Mouse (Mus musculus): ENCODE data around the gene Cryba4. TPM values are rescaled to one million over a fixed set of nuclear protein-coding genes. Genes with fewer than 3 reads are reported as not detected.

Cryba4 gene
- polyA plus RNA-seq, 1 experiment = 0.39 TPM

GRCm38 (mm10) chr5:112259862-112260650 lies 7.7 kb upstream of the Cryba4 start:
- TF ChIP-seq GATA1 (IDR thresholded peaks at IDR 0.05; ENCODE audit: low read length) = no peak

- TF ChIP-seq GATA1 (IDR thresholded peaks at IDR 0.05; ENCODE audit: low read length) = no peak
These were observed 5.6 kb upstream of the Cryba4 start for GRCm38 (mm10) chr5:112257896-112258295.

DNA sequence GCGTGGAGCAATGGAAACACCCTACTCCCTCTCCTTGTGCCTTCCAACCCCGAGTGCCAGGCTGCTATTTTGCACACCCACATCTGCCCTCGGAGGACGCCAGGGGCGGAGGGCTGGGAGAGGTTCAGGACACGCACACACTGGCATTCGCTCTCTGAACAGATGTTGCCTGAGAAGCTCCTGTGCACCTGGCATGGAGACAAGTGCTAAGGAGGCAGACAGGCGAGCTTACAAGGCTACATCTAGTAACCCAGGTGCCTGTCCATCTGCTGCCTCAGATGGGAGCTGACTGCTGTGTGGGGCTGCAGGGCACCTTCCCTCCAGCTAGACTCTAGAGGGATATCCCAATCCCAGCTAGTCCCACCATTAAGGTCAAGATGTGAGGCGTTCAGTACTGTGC lies 4.1 kb upstream of the Cryba4 start:
- TF ChIP-seq GATA1 (IDR thresholded peaks at IDR 0.05; ENCODE audit: low read length) = no peak

DNA sequence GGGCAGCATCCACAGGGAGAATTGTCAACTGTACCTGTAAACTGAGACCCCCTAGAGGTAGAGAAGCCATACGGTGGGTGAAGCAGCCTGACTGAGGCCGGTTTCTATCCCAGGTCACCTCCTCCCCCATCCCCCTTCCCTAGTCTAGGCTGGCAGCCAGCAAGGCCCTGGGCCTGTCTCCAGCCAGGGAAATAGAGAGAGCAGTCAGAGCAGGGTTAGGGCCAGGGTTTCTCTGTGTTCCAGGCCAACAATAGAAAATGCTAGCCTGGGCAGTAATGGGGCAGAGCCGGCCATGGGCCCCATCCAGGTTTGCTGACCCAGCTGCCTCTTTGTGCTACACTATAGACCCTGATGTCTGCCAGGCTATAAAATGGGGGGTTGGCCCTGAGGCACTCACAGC lies 3.1 kb upstream of the Cryba4 start, which contains the start of gene Crybb1:
TSS of gene Crybb1 (plus strand) at position 390 of the 400 bp plus-strand sequence.
- TF ChIP-seq GATA1 (IDR thresholded peaks at IDR 0.05; ENCODE audit: low read length) = no peak

GRCm38 (mm10) chr5:112254282-112254806 lies 2.0 kb upstream of the Cryba4 start:
- no peak for TF ChIP-seq GATA1 (IDR thresholded peaks at IDR 0.05; ENCODE audit: low read length)

- TF ChIP-seq GATA1 (IDR thresholded peaks at IDR 0.05; ENCODE audit: low read length) = peak; percentile 59
These were observed 851 bp upstream of the Cryba4 start for GRCm38 (mm10) chr5:112253169-112253568.

- TF ChIP-seq GATA1 (IDR thresholded peaks at IDR 0.05; ENCODE audit: low read length) = no peak
These were observed 3.2 kb downstream of the Cryba4 start for GRCm38 (mm10) chr5:112249106-112249505.

DNA sequence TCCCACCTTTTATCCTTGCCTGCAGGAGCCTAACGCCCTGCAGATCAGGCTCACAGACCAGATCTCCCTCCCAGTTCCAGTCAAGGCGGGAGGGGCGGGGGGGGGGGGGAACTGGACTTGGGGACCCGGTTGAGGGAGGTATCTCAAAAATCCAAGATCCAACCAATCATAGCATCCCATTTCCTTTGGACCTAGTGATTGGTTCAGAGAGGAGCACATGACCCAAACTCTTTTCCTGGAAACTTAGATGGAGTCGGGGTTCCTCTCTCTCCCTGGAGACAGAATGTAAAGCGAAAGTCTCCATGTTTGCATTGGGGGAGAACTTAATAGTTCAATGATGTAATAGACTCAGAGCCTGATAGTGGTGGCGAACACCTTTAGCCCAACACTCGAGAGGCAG lies 4.9 kb downstream of the Cryba4 start:
- no peak for TF ChIP-seq GATA1 (IDR thresholded peaks at IDR 0.05; ENCODE audit: low read length)

DNA sequence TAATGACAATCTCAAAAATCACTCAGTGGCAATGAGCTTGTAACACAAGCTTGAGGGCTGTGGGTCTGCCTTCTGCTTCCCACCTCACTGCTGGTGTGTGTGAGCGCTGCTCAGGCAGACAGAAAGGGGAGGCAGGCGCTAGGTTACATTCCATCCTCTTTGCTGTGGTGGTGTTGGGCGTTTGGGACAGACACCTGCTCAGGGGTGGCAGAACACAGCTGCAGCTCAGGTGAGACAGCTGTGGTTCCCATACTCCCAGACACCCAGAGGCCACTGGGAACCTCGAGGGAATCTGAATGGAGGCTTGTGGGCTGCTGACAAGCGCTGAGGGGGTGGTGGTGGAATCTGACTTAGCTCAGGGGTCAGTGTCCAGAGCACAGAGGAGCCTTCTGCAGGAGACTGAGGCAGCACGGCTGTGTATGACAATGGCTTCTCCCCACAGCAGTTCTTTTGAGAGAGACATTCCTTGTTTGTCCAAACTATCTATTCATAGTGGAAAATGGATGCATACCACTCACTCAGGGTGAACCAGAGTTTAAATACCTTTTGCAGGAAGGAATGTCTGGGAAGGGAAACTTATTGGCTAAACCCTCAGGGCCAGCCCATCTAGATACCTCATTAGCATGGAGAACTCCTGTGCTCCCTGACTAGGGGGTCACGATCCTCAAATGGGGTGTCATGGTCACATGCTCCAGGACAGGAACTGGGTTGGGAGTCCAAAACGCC lies 7.3 kb downstream of the Cryba4 start:
- TF ChIP-seq GATA1 (IDR thresholded peaks at IDR 0.05; ENCODE audit: low read length) = no peak

DNA sequence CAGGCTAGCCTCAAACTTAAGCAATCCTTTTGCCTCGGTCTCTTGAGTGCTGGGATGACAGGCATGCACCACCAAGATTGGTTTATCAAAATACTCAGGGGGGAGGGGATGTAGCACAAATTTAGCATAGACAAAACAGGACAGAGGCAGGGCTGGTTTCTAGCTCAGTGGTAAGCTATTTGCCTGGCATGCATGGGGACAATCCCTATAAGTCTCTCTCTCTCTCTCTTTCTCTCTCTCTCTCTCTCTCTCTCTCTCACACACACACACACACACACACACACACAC lies 8.1 kb downstream of the Cryba4 start:
- no peak for TF ChIP-seq GATA1 (IDR thresholded peaks at IDR 0.05; ENCODE audit: low read length)

- peak; percentile 11 for TF ChIP-seq GATA1 (IDR thresholded peaks at IDR 0.05; ENCODE audit: low read length)
These were observed 8.6 kb downstream of the Cryba4 start for GRCm38 (mm10) chr5:112243539-112244274.

DNA sequence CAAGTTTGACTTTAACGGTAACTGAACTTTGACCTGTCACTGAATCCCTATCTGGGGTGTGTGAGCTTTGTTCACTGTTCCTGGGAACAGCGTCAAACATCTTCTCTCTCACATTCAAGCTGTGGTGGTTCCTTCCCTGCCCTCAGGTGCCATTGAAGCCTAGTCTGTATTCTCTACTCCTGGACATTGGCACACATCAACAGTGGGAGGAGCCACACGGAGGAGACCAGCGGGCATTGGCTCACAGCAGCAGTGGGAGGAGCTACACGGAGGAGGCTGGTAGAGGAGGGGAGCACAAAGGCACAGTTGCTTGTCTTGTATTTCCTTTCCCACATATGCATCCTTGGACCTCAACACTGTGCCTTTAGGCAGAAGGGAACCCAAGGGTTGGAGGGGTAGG lies 9.3 kb downstream of the Cryba4 start:
- TF ChIP-seq GATA1 (IDR thresholded peaks at IDR 0.05; ENCODE audit: low read length) = no peak

GRCm38 (mm10) chr5:112242361-112242778 lies 9.9 kb downstream of the Cryba4 start:
- TF ChIP-seq GATA1 (IDR thresholded peaks at IDR 0.05; ENCODE audit: low read length) = no peak

GRCm38 (mm10) chr5:112241849-112242248 lies 10.5 kb downstream of the Cryba4 start:
- no peak for TF ChIP-seq GATA1 (IDR thresholded peaks at IDR 0.05; ENCODE audit: low read length)

DNA sequence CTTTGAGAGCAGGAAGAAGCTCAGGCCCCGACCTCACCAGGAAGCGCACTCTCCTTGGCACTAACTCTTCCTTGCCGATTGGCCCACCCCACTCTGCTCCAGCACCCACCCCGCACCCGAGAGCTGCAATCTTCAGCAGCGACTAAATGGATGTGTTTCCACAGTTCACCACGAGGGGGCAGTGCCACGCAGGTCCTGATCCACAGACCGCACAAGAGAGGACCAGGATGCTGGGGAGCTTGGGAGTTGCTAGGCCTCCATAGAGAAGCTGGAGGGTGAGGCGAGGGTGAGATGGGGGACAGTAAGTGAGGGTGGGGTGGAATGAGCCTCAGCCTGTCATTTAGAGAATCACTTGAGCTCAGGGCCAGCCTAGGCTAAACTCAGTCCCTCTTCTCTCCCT lies 11.6 kb downstream of the Cryba4 start:
- TF ChIP-seq GATA1 (IDR thresholded peaks at IDR 0.05; ENCODE audit: low read length) = no peak
